In the genomic region with DNA sequence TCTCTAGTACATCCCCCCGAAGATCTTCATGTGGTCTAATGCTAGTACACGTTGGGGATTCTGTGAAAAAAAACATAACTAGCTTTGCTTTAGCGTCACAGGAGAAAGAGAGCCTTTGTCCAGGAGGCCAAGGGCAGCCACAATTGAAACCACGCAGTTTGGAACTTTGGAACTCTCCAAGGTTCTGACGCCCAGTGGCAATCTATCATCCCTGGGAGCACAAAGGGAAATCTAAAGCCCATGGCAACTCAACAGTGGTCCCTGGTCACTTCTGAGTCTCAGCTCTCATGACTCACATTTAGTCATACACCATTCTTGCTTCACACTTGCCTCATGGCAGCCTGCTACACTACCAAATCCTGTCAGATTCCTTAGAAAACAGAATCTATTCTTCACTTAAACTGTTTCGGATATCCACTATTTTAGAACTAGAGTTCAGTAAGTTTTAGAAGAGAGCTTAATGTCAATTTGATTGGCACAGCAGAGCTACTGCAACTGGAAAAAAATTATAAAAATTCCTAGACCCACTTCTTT, we compare ENCODE assay signal across 12 mouse cellular contexts. TPM values are rescaled to one million over a fixed set of nuclear protein-coding genes. Genes with fewer than 3 reads are reported as not detected.
DNase-seq lines count a peak whose midpoint lies in the region; ATAC-seq and TF ChIP-seq lines count a peak whose summit lies in the region.
"Had no signal": no experiment of that assay in that cellular context is flagged by ENCODE, and none has a peak within 500 bp of the region (broad histone marks: within the 10 kb centered on the region; RNA-seq: fewer than 3 reads in every experiment).

No protein-coding gene starts in this region.

- H3K36me3 ChIP-seq in lung, embryonic 14.5 days (ENCODE audit: insufficient read depth) = no peaks in the 10 kb centered on the region
- H3K36me3 ChIP-seq: forebrain, embryonic 15.5 days; limb, embryonic 13.5 days; stomach, embryonic 15.5 days had no signal

- TF ChIP-seq CTCF in lung, embryonic 14.5 days (IDR thresholded peaks at IDR 0.05; ENCODE audit: low read depth) = no peak

- no peak for ATAC-seq in lung, embryonic 14.5 days (ENCODE audit: insufficient read depth)
- ATAC-seq in activated CD4-positive, CD25-positive, alpha-beta regulatory T cell, adult 4 months = no peak
- ATAC-seq: forebrain, embryonic 15.5 days had no signal

- 48% methylated on average over 6 of the region's 6 CpGs for WGBS in lung, embryonic 14.5 days

- no peaks in the 10 kb centered on the region; the same call in 1 of the 2 replicates for H3K9me3 ChIP-seq in lung, embryonic 14.5 days (ENCODE audit: low read depth, low read length)
- H3K9me3 ChIP-seq: forebrain, embryonic 15.5 days; stomach, embryonic 15.5 days had no signal

- H3K9ac ChIP-seq in lung, embryonic 14.5 days = no peak overlapping the region
- H3K9ac ChIP-seq: forebrain, embryonic 15.5 days; limb, embryonic 13.5 days; stomach, embryonic 15.5 days had no signal

- no peaks in the 10 kb centered on the region for H3K27me3 ChIP-seq in lung, embryonic 14.5 days (ENCODE audit: insufficient read depth, low read length)
- H3K27me3 ChIP-seq: forebrain, embryonic 15.5 days; limb, embryonic 13.5 days; stomach, embryonic 15.5 days had no signal

- H3K4me2 ChIP-seq in lung, embryonic 14.5 days = no peak overlapping the region
- H3K4me2 ChIP-seq: forebrain, embryonic 15.5 days; limb, embryonic 13.5 days; stomach, embryonic 15.5 days had no signal

- H3K4me3 ChIP-seq in lung, embryonic 14.5 days (ENCODE audit: low read depth, low read length) = no peak overlapping the region
- H3K4me3 ChIP-seq: forebrain, embryonic 15.5 days; limb, embryonic 13.5 days; stomach, embryonic 15.5 days had no signal

- H3K4me1 ChIP-seq in lung, embryonic 14.5 days (ENCODE audit: insufficient read depth) = no peaks in the 10 kb centered on the region
- H3K4me1 ChIP-seq: limb, embryonic 13.5 days; stomach, embryonic 15.5 days had no signal

- no peak overlapping the region for H3K27ac ChIP-seq in lung, embryonic 14.5 days (ENCODE audit: low read depth)
- H3K27ac ChIP-seq: forebrain, embryonic 15.5 days; limb, embryonic 13.5 days; stomach, embryonic 15.5 days had no signal

- DNase-seq in lung, embryonic 14.5 days = peak; percentile 76
- no peak for DNase-seq in lung, postnatal 14 days
- peak; percentile 58 for DNase-seq in adipocyte (ENCODE audit: low spot score)
- peak; percentile 17 for DNase-seq in embryo, embryonic 9.5 days (ENCODE audit: extremely low spot score)
- DNase-seq in retina, postnatal 1 day = peak; percentile 28
- DNase-seq in thymus, postnatal 14 days = no peak
- DNase-seq: heart, adult 18-20 months; lung, postnatal 4 days had no signal

RNA-seq across cellular contexts. Expression of a gene that starts 50.9 kb away (rescaled TPM):
- polyA plus RNA-seq in lung, embryonic 14.5 days (2014; fragmentation: Nextera tagmentation; extraction: Ambion mirVana) = 15.7 and 15.8 TPM in 2 replicates
- 10 to 100 TPM; 14.4 to 18.7 TPM for polyA plus RNA-seq in activated CD4-positive, CD25-positive, alpha-beta regulatory T cell, adult 4 months (2017; shearing (Covaris generic))

Comparison
In these comparisons a context has a peak if more than half of its experiments do, and no peak if none do; other contexts are left out.
1. DNase-seq: peak in lung, embryonic 14.5 days (single experiment), adipocyte (single experiment), embryo, embryonic 9.5 days (single experiment) and retina, postnatal 1 day (single experiment); none in lung, postnatal 14 days (single experiment) and thymus, postnatal 14 days (single experiment).